Mouse (Mus musculus) adrenal gland, postnatal 25 days (tissue): ENCODE data around the gene Dok1. TPM values are rescaled to one million over a fixed set of nuclear protein-coding genes. Genes with fewer than 3 reads are reported as not detected.

ENCODE experiments used
- DNase-seq: peaks from one replicate; pipeline ENCODE4 v3.0.0; 2021; ENCODE audit warnings: mixed read lengths
- long read RNA-seq: library from polyadenylated mRNA; stranded (forward); transcript quantifications from one replicate; pipeline ENCODE4 v2.0.0, GENCODE M21; 2021
- total RNA-seq: library from RNA; stranded (reverse); gene quantifications from 2 replicates; pipeline ENCODE4 v1.2.3, GENCODE M21; 2021

Gene Dok1
- total RNA-seq, result 10.1 and 15.9 TPM in 2 replicates
- long read RNA-seq, result 0 reads

GRCm38 (mm10) chr6:83033249-83034185, at the start of gene Dok1, which contains the start of gene Loxl3:
Gene Dok1 (minus strand): TSS chr6:83033471.
Gene Loxl3 (plus strand): TSS chr6:83034173.
- peak; percentile 76 for DNase-seq

DNA sequence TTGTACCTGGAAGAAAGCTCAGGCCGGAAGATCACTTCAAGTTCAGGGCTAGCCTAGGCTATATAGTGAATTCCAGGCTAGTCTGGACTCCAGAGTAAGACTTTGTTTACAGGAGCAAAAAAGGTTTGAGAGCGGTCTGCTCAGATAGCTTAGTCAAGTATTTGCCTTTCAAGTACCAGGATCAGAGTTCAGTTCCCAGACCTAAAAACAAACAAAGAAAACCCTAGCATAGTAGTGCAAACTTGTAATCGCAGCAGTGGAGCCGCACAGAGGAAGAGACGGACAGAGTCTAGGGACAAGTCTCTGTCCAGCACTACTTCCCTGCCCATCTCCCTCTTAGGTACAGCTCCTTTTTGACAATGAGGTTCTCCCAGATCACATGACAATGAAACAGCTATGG, 46.9 kb upstream of the Dok1 start:
- no peak for DNase-seq

DNA sequence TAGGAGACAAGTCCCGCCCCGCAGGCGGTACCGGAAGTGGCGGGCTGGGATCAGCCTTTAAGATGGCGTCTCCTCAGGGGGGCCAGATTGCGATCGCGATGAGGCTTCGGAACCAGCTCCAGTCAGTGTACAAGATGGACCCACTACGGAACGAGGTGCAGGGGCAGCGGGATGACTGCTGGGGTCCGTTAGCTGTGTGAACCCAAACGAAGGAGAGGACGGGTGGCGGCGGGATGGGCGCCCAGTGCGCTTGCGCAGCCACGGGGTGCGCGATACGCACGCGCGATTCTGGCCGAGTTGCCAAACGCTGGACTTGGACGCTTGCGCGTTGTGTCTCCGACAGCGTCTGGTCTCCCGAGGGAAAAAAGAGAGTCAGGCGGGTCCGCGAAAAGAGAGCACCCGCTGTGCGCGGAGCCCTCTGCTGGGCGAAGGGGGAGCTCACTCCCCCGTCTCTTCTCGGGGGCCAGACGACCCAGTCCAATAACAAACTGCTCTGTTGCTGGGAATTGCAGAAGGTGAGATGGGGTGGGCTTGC, 45.1 kb upstream of the Dok1 start:
- DNase-seq, result peak; percentile 99

GRCm38 (mm10) chr6:83077630-83078323, 44.5 kb upstream of the Dok1 start, which contains the start of gene Pcgf1:
Gene Pcgf1 (plus strand): TSS chr6:83077869.
- DNase-seq, result peak; percentile 46

DNA sequence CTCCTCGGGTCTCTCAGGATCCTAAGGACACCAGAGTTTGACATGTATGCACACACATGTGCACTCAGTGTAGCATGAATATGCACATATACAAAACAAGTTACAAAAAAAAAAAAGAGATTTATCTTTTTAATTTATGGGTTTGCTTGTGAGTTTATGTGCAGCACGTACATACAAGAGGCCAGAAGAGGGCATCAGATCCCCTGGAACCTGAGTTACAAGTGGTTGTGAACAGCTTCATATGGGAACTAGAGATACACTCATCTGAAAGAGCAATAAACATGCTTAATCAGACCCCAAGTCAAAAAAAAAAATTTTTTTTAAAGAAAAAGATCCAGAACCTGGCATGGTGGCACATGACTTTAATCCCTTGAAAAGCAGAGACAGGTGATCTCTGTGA, 41.7 kb upstream of the Dok1 start:
- no peak for DNase-seq

GRCm38 (mm10) chr6:83071220-83071619, 37.9 kb upstream of the Dok1 start:
- peak; percentile 33 for DNase-seq

- peak; percentile 51 for DNase-seq
These were observed 37.3 kb upstream of the Dok1 start for GRCm38 (mm10) chr6:83070311-83071219.

- DNase-seq, result no peak
These were observed 36.8 kb upstream of the Dok1 start, which contains the start of gene Tlx2 for GRCm38 (mm10) chr6:83070247-83070310. Gene Tlx2 (minus strand): TSS chr6:83070293.

DNA sequence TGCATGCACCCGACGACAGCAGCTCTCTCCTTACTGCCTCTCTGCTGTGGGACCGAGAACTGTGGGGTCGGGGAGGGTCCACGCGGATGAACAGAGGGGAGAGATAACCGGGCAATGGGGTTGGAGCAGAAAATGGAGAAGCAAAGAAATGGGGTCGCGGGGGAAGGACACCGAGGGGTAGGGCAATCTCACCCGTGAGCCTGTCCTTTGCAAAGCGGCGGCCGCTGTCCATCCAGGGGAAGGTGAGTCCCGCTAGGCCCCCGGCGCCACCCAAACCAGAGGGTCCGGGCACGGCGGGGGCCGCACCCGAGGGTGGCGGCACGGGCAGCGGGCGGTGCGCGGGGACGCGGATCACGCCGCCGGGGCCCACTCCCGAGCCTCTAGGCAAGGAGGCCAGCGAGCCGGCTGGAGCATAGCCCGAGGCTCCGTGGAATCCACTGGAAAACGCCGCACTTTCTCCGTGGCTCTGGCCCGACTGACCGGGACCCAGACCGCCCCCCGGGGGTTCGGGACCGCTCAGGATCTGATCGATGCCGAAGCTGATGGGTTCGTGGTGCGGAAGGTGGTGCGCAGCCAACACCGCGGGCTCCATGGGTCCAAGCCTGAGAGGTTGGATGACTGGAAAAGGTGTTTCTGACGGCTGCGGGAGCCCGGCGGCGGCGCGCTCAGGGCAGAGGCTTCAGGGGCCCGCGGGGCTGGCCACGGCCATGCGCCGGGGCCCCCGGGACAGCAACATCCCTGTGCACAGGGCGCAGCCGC, 36.4 kb upstream of the Dok1 start:
- DNase-seq, result no peak

DNA sequence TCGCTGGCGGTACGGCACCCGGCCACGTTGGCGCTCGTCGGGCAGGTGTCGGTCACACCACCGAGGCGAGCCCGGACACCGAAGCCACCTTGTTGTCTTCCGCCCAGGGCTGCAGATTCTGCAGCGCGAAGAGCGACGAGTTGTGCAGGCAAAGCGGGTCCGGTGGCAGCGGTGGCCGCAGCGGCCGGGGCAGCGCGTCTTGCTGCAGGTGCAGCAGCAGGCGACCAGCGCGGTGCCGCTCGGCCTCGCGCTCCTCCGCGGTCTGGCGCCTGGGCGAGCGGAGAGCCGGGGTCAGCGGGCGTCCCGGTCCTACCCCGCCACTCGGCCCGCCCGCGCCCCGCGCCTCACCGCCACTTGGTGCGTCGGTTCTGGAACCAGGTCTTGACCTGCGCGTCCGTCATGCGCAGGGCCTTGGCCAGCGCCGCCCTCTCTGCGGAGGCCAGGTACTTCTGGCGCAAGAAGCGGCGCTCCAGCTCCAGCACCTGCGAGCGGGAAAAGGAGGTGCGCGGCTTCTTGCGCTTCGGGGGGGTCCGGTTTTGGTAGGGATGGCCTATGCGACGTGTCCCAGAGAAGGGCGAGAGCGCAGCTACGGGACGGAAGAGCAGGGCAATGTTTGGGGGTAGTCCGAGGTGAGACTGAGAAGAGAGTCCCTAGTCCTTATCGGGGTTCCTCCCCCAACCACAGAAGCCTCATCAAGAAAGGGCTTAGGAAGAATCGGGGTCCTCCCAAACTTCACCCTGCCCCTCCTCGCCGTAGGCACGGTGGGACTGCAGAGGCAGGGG, 35.6 kb upstream of the Dok1 start:
- no peak for DNase-seq

DNA sequence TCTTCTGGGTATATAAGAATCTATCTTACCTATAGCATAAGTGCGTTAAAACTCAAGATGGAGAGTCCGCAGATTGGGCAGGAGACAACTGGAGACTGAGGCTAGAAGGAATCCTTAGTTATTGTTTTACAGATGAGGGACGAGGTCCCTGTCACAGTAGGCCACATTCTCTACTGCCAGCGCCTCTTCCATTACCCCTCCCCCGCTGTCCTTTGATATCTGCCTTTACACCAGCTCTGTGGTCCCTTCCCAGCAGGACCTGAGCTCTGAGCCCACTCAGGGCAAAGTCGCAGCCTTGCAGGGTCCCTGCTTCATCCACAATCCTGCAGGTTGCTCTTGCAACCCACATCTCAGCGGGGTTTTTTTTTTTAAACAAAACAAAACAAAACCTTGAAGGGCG, 35.0 kb upstream of the Dok1 start:
- no peak for DNase-seq

- DNase-seq, result no peak
These were observed 33.2 kb upstream of the Dok1 start for GRCm38 (mm10) chr6:83066441-83066840.

- no peak for DNase-seq
These were observed 32.7 kb upstream of the Dok1 start for GRCm38 (mm10) chr6:83065995-83066394.

GRCm38 (mm10) chr6:83058725-83059124, 25.5 kb upstream of the Dok1 start:
- DNase-seq, result no peak

- DNase-seq, result no peak
These were observed 24.5 kb upstream of the Dok1 start, which contains the start of gene Dqx1 for GRCm38 (mm10) chr6:83057790-83058189. Gene Dqx1 (plus strand): TSS chr6:83057844.

- peak; percentile 31 for DNase-seq
These were observed 21.7 kb upstream of the Dok1 start, which contains the start of gene Htra2 for GRCm38 (mm10) chr6:83054871-83055431. Gene Htra2 (minus strand): TSS chr6:83055273.

GRCm38 (mm10) chr6:83054074-83054851, 21.0 kb upstream of the Dok1 start, which contains the start of gene Aup1:
Gene Aup1 (plus strand): TSS chr6:83054521.
- DNase-seq, result peak; percentile 96

DNA sequence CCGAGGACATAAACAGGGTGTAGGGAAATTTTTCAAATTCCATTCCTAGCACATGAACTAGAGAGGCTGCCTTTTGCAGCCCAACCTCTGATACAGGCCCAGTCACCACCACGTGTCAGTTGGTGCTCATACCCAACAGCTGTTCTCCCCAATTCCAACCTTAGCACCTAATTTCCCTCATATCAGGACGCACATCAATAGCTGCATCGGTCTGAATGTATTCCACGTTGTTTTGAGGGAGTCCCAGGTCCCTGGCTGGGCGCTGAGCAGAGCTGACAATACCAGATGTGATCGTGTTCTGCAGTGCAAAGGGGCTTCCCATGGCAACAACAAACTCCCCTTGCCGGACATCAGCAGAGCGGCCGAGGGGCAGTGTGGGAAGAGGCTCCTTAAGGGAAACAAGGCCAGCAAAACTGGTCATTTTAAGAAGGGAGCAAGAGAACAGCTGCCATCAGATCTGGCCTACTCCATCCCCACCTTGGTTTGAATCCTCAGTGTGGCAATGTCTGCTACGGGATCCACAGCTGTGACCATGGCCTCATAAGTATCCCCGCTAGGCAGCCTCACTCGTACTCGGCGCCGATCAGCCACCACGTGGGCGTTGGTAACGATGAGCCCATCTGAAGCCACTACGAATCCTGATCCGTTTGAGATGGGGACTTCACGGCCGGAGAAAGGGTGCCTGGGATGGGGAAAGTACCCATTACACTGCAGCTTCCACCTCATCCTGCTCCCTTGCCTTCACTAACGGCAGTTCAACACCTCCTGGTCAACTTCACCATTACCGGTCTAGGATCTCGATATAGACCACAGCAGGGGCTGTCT, 20.1 kb upstream of the Dok1 start:
- peak; percentile 46 for DNase-seq
